Mouse (Mus musculus): ENCODE measurements around the gene Rnf43. TPM values are rescaled to one million over a fixed set of nuclear protein-coding genes. Genes with fewer than 3 reads are reported as not detected.
A peak's percentile ranks its signal among the peaks of the same experiment; 100 is the strongest.

Gene Rnf43
- total RNA-seq, 1 experiment from 2014 or later: 5.5 TPM

- no peak for DNase-seq
These were observed 98.7 kb downstream of the Rnf43 start for GRCm38 (mm10) chr11:87761181-87761721.

GRCm38 (mm10) chr11:87761806-87762701 is 99.5 kb downstream of the Rnf43 start:
- DNase-seq: no peak

DNA sequence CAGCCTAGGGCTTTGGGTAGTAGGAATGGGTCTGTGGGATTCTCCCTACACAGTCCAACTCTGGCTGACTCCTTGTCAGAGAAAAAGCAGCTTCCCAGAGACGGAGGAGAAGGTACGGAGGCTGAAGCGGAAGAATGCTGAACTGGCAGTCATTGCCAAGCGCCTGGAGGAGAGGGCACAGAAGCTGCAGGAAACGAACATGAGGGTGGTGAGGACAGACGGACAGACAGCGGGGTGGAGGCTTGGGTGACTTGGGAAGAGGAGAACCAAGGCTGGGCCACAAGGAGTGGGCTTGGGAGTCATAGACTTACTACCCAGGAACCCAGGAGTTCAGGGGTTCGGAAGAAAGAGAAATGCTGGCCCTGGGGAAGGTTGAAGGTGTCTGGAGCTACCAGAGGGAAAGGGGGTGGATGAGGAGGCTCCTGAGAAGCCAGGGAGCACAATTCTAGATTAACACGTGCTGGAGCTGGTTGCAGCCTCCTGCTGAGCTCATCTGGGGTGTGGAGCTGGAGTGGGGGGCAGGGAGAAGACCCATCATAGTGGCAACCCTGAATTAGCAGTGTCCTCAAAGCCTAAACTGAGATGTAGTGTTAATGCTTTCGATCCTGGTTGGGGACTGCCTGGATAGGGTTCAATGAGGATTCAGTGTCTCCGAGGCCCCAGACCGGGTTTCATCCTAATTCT is 100.3 kb downstream of the Rnf43 start:
- no peak for DNase-seq

- peak; percentile 44 for DNase-seq
These were observed 101.0 kb downstream of the Rnf43 start for GRCm38 (mm10) chr11:87763511-87763987.

DNA sequence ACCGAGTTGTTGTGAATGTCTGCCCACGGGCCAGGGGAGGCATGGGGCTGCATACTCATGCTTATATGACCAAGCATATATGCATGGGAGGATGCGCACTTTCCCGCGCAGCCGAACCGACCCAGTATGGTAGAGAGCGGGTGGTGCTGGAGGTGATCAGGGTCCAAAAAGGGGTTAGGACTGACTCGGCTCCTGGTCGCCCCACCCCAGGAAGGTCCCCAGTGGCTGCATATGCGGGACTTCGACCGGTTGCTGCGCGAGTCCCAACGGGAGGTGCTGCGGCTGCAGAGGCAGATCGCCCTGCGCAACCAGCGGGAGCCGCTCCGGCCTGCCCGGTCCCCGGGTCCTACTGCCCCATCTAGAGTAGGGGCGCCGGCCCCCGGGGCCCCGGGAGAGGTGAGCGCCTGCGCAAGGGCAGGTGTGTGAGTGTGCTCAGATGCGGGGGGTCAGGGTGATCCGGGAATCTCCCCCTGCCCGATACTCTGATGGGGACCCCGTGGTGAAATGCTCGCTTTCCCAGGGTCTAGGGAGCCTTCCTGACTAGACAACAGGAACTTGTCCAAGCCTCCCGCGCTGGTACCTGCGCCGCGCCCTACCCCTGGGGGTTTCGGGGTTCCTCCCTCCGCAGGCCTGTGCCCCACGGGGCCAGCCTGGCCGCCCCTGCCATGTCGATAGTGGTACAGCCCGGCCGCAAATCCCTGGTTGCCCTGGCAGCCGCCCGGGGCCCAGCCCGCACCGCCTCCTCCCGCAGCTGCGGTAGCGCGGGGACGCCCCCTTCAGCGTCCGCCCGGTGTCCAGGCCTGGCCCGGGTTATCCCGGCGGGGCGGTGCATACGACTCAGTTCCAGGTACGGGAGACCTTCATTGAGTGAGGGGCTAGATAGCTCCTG is 101.7 kb downstream of the Rnf43 start:
- peak; percentile 49 for DNase-seq

DNA sequence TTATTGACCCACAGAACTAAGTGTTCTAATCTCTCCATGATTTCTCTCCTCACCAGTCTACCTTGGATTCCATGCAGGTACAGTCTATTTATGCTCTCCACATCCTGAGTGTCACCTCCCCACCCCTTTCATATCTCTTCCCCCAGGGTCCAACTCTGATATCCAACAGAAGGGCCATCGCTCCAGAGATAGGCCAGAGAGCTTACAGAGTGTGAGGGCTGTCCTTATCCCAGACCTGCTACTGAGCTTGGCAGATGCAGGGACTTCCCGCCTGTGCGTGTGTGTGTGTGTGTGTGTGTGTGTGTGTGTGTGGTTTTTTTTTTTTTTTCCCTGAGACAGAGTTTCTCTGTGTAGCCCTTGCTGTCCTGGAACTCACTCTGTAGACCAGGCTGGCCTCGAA is 106.2 kb downstream of the Rnf43 start:
- no peak for DNase-seq

DNA sequence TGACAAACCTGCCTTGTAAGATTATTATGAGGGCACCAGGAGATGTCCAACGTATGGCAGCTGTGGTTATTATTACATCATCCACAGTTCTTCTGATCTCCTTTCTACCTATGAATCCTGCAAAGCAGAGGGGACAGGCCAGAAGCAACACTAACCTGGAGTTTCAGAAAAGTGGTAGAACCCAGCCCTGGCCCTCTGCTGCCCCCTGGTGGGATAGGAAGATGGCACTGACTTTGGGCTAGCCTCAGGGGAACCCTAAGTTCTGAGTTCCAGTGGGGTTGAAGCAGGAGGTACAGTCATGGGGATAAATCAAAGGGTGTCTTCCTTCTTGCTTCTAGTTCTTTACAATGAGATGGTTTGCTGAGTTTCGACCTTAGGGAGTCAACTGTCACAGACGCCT is 108.5 kb downstream of the Rnf43 start:
- DNase-seq: peak; percentile 80

- DNase-seq: no peak
These were observed 109.8 kb downstream of the Rnf43 start for GRCm38 (mm10) chr11:87772354-87772753.

GRCm38 (mm10) chr11:87778100-87778765 is 115.7 kb downstream of the Rnf43 start:
- peak; percentile 60 for DNase-seq

DNA sequence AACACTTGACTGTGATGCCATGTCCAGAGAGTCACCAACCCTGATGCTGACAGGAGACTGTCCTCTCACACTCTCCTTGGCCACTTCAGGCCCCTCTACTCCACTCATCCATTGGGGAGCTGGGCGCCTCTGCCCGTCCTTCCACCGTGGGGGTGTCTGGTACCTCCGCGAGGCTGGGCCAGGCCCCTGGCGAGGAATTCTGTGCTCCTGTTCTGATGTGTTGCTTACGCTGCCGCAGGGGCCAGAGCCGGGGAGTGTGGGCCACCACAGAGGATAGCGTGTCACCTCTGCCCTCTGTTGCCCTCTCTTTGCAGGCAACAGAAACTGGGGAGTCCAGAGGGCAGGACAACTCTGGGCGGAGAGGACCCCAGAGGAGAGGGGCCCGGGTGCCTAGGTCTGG is 116.4 kb downstream of the Rnf43 start:
- DNase-seq: no peak

GRCm38 (mm10) chr11:87779392-87779791 is 116.9 kb downstream of the Rnf43 start:
- DNase-seq: no peak

GRCm38 (mm10) chr11:87780130-87780529 is 117.6 kb downstream of the Rnf43 start:
- no peak for DNase-seq

Small RNAs within 50 kb of the gene (microRNA-seq; reads per million reads assigned to microRNA genes)
- gene Mir142: 0 reads per million in 2 experiments
- 0 reads per million in 2 experiments for gene Mir142b

Other genes with a start within 250 kb of the Rnf43 start
- gene Gm11492, start 96.1 kb upstream of the Rnf43 start, total RNA-seq (2021): not detected in 2 replicates
- 24.3 and 38.6 TPM in 2 replicates for gene Sept4, start 93.8 kb upstream of the Rnf43 start, total RNA-seq (2021)
- 25.3 and 33.2 TPM in 2 replicates for gene Mtmr4, start 70.6 kb upstream of the Rnf43 start, total RNA-seq (2021)
- gene Hsf5, start 45.6 kb upstream of the Rnf43 start, total RNA-seq (2021): 0.09 and 0.24 TPM in 2 replicates
- 59.0 and 84.6 TPM in 2 replicates for gene Supt4a, start 74.8 kb downstream of the Rnf43 start, total RNA-seq (2021)
- gene Tspoap1, start 97.8 kb downstream of the Rnf43 start, total RNA-seq (2021): 7.4 and 9.4 TPM in 2 replicates
- gene Mpo, start 130.9 kb downstream of the Rnf43 start, total RNA-seq (2021): not detected in 2 replicates
- not detected in 2 replicates for gene Lpo, start 165.6 kb downstream of the Rnf43 start, total RNA-seq (2021)
- 12.1 and 15.6 TPM in 2 replicates for gene Mks1, start 190.5 kb downstream of the Rnf43 start, total RNA-seq (2021)
- not detected in 2 replicates for gene Epx, start 212.8 kb downstream of the Rnf43 start, total RNA-seq (2021)
- gene Olfr462, start 229.5 kb downstream of the Rnf43 start, total RNA-seq (2021): not detected in 2 replicates
- not detected in 2 replicates for gene Olfr463, start 234.7 kb downstream of the Rnf43 start, total RNA-seq (2021)